ENCODE assay signal across 8 mouse cellular contexts in the genomic region with DNA sequence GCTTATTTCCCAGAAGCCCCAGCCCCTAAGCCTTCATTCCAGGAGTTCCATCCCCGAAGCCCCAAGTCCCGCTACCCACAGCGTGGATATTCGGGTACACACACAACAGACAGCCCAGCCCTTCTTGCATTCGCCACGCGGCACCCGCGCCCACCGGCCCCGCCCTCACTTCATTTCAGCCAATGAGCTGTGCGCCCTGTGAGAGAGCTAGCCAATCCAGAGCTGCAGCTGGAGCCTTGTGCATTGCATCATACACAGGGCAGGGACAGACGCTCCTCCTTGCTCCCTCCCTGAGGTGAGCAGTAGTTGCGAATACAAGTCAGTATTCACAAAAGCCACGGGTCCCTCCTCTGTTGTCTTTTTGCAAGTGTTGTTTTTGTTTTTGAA. TPM values are rescaled to one million over a fixed set of nuclear protein-coding genes. Genes with fewer than 3 reads are reported as not detected.
DNase-seq lines count a peak whose midpoint lies in the region; ATAC-seq and TF ChIP-seq lines count a peak whose summit lies in the region.

Gene Pycr1 (minus strand): TSS at position 169 of the 387 bp plus-strand sequence.

- peak within 1 kb of the TSS; percentile 64 for H3K4me3 ChIP-seq in bone marrow macrophage, adult 2 months (ENCODE audit: insufficient read depth, low read length)
- H3K4me3 ChIP-seq in embryonic fibroblast, embryonic 13.5 days (ENCODE audit: insufficient read depth, low read length) = peak within 1 kb of the TSS; percentile 56
- peak within 1 kb of the TSS; percentile 49 for H3K4me3 ChIP-seq in heart, embryonic 11.5 days (ENCODE audit: low read depth, low read length)
- peak within 1 kb of the TSS; percentile 62 for H3K4me3 ChIP-seq in kidney, embryonic 16.5 days (ENCODE audit: low read length)
- H3K4me3 ChIP-seq in liver, adult 2 months (ENCODE audit: insufficient read depth, low read depth, low read length) = peak within 1 kb of the TSS; percentile 32
- H3K4me3 ChIP-seq in myocyte = peak within 1 kb of the TSS; percentile 48

- peak within 1 kb of the TSS; percentile 98 for H3K4me2 ChIP-seq in heart, embryonic 11.5 days
- H3K4me2 ChIP-seq in kidney, embryonic 16.5 days (replicated peaks; ENCODE audit: low read depth, low read length) = peak within 1 kb of the TSS; percentile 74
- peak within 1 kb of the TSS; percentile 97 for H3K4me2 ChIP-seq in myocyte (ENCODE audit: low read depth)

- H3K36me3 ChIP-seq in heart, embryonic 11.5 days (ENCODE audit: control insufficient read depth, insufficient read depth, low read length) = no peaks in the 10 kb centered on the region
- H3K36me3 ChIP-seq in kidney, embryonic 16.5 days (ENCODE audit: insufficient read depth, low read length) = no peaks in the 10 kb centered on the region
- no peaks in the 10 kb centered on the region for H3K36me3 ChIP-seq in liver, adult 2 months (ENCODE audit: control insufficient read depth, insufficient read depth, low read length)
- no peaks in the 10 kb centered on the region for H3K36me3 ChIP-seq in myocyte (ENCODE audit: control insufficient read depth, insufficient read depth)
- H3K36me3 ChIP-seq in splenic B cell, adult 2 months (ENCODE audit: control insufficient read depth, insufficient read depth, low read length, poor library complexity, severe bottlenecking) = no peaks in the 10 kb centered on the region

- no peaks in the 10 kb centered on the region for H3K9me3 ChIP-seq in heart, embryonic 11.5 days (replicated peaks; ENCODE audit: control insufficient read depth, low read length)
- H3K9me3 ChIP-seq in kidney, embryonic 16.5 days (ENCODE audit: low read length) = no peaks in the 10 kb centered on the region

- H3K79me2 ChIP-seq in liver, adult 2 months (ENCODE audit: control insufficient read depth, insufficient read depth, low read length) = no peaks in the 10 kb centered on the region
- no peaks in the 10 kb centered on the region for H3K79me2 ChIP-seq in myocyte (ENCODE audit: control insufficient read depth, insufficient read depth)

- DNase-seq in A20 (ENCODE audit: low read depth, low spot score) = peak; percentile 96
- peak; percentile 82 for DNase-seq in liver, adult 2 months (ENCODE audit: extremely low read depth, low read depth, low spot score)
- DNase-seq in splenic B cell, adult 2 months (ENCODE audit: low read depth, low spot score) = peak; percentile 92

- TF ChIP-seq POLR2A in bone marrow macrophage, adult 2 months (IDR thresholded peaks at IDR 0.05; ENCODE audit: borderline replicate concordance, low read depth, low read length) = no peak
- peak; percentile 85 for TF ChIP-seq POLR2A in embryonic fibroblast, embryonic 13.5 days (IDR thresholded peaks at IDR 0.05; ENCODE audit: low read depth, low read length)
- TF ChIP-seq POLR2A in liver, adult 2 months (IDR thresholded peaks at IDR 0.05; ENCODE audit: extremely low read depth, insufficient read depth, low read length) = no peak
- peak; percentile 93 for TF ChIP-seq POLR2A in myocyte (IDR thresholded peaks at IDR 0.05; ENCODE audit: insufficient read length, low read depth)

- peak within 1 kb of the TSS; percentile 75 for H3K9ac ChIP-seq in heart, embryonic 11.5 days (ENCODE audit: low read depth, low read length)
- peak within 1 kb of the TSS; percentile 74 for H3K9ac ChIP-seq in kidney, embryonic 16.5 days (replicated peaks; ENCODE audit: low read length)
- peak within 1 kb of the TSS; percentile 39 for H3K9ac ChIP-seq in liver, adult 2 months (ENCODE audit: low read depth, low read length)

- no peak for TF ChIP-seq CTCF in bone marrow macrophage, adult 2 months (IDR thresholded peaks at IDR 0.05; ENCODE audit: low read depth, low read length)
- TF ChIP-seq CTCF in embryonic fibroblast, embryonic 13.5 days (IDR thresholded peaks at IDR 0.05; ENCODE audit: borderline replicate concordance, insufficient read depth, low read length) = no peak
- TF ChIP-seq CTCF in liver, adult 2 months (IDR thresholded peaks at IDR 0.05; ENCODE audit: low read depth, low read length) = no peak

- no peak within 1 kb of the TSS for H3K27ac ChIP-seq in bone marrow macrophage, adult 2 months (ENCODE audit: insufficient read depth, low read depth, low read length)
- 0 out of 2 replicates have a peak within 1 kb of the TSS, but pooled peaks have one; percentile 19 for H3K27ac ChIP-seq in embryonic fibroblast, embryonic 13.5 days (ENCODE audit: insufficient read depth, low read length)
- H3K27ac ChIP-seq in heart, embryonic 11.5 days (ENCODE audit: low read depth, low read length) = peak within 1 kb of the TSS; percentile 17; the same call in 1 of the 2 replicates
- 0 out of 2 replicates have a peak within 1 kb of the TSS, but pooled peaks have one; percentile 25 for H3K27ac ChIP-seq in kidney, embryonic 16.5 days (ENCODE audit: low read length)
- H3K27ac ChIP-seq in liver, adult 2 months (replicated peaks; ENCODE audit: insufficient read depth, low read depth, low read length) = no peak within 1 kb of the TSS

- peaks cover 19% of the 10 kb centered on the region for H3K27me3 ChIP-seq in heart, embryonic 11.5 days (ENCODE audit: control insufficient read depth, insufficient read depth, low read length)
- no peaks in the 10 kb centered on the region for H3K27me3 ChIP-seq in kidney, embryonic 16.5 days (ENCODE audit: insufficient read depth, low read length)
- H3K27me3 ChIP-seq in liver, adult 2 months (ENCODE audit: control insufficient read depth, insufficient read depth, low read length) = no peaks in the 10 kb centered on the region
- H3K27me3 ChIP-seq in myocyte (ENCODE audit: control insufficient read depth, insufficient read depth, insufficient read length) = no peaks in the 10 kb centered on the region
- H3K27me3 ChIP-seq in splenic B cell, adult 2 months (ENCODE audit: control insufficient read depth, insufficient read depth, low read length, poor library complexity, severe bottlenecking) = no peaks in the 10 kb centered on the region

- peak within 1 kb of the TSS; percentile 19 for H3ac ChIP-seq in myocyte (ENCODE audit: control insufficient read depth, insufficient read length)

- peaks cover 31% of the 10 kb centered on the region for H3K4me1 ChIP-seq in bone marrow macrophage, adult 2 months (ENCODE audit: control insufficient read depth, insufficient read depth, low read length)
- H3K4me1 ChIP-seq in embryonic fibroblast, embryonic 13.5 days (ENCODE audit: control insufficient read depth, insufficient read depth, low read length) = peaks cover 3% of the 10 kb centered on the region
- H3K4me1 ChIP-seq in heart, embryonic 11.5 days (ENCODE audit: control insufficient read depth, insufficient read depth, low read length) = peaks cover 23% of the 10 kb centered on the region
- peaks cover 18% of the 10 kb centered on the region for H3K4me1 ChIP-seq in kidney, embryonic 16.5 days (ENCODE audit: insufficient read depth, low read length)
- peaks cover 5% of the 10 kb centered on the region; the same call in 1 of the 2 replicates for H3K4me1 ChIP-seq in liver, adult 2 months (ENCODE audit: control insufficient read depth, insufficient read depth, low read length)

- ATAC-seq in heart, embryonic 11.5 days (replicated peaks; ENCODE audit: insufficient number of reproducible peaks, low FRiP score, low TSS enrichment) = peak; percentile 96
- ATAC-seq in kidney, embryonic 16.5 days (ENCODE audit: low FRiP score, low TSS enrichment) = peak; percentile 99

- WGBS in heart, embryonic 11.5 days (ENCODE audit: insufficient replicate concordance) = 0% methylated on average over 15 of the region's 15 CpGs
- WGBS in kidney, embryonic 16.5 days = under 1% methylated on average over 15 of the region's 15 CpGs
- WGBS in liver, adult 2 months = under 1% methylated on average over 15 of the region's 15 CpGs

TF ChIP-seq in myocyte, 11 proteins besides CTCF, POLR2A, EP300 and RAD21:
- TF ChIP-seq SRF (IDR thresholded peaks at IDR 0.05; ENCODE audit: control insufficient read depth, insufficient read length, low read depth) (no peak), MYOD1 (IDR thresholded peaks at IDR 0.05; ENCODE audit: control insufficient read depth in 1 of 3, insufficient read length in 2 of 3, low read depth in 2 of 3) (no peak), MYOG (IDR thresholded peaks at IDR 0.05; ENCODE audit: control insufficient read depth in 1 of 3, insufficient read depth in 1 of 3, insufficient read length in 2 of 3, low read depth in 2 of 3) (no peak), POLR2AphosphoS2 (IDR thresholded peaks at IDR 0.05; ENCODE audit: insufficient read length, low read depth) (peak; percentile 92), REST (IDR thresholded peaks at IDR 0.05; ENCODE audit: insufficient read depth, insufficient read length) (no peak), CEBPB (IDR thresholded peaks at IDR 0.05; ENCODE audit: insufficient read depth, poor library complexity, severe bottlenecking) (peak; percentile 96), TCF12 (IDR thresholded peaks at IDR 0.05; ENCODE audit: insufficient read depth, poor library complexity, severe bottlenecking) (no peak)

RNA-seq across cellular contexts. Expression of gene Pycr1, which starts in this region (rescaled TPM):
- polyA plus RNA-seq in bone marrow macrophage, adult 2 months (2012; ENCODE audit: insufficient read depth, insufficient read length, missing spikeins) = 0.61 and 0.78 TPM in 2 replicates
- 44.5 and 59.0 TPM in 2 replicates for polyA plus RNA-seq in embryonic fibroblast, embryonic 13.5 days (2011; ENCODE audit: insufficient read length, low read depth, missing spikeins)
- polyA plus RNA-seq in heart, embryonic 11.5 days (2014; fragmentation: Nextera tagmentation; extraction: Ambion mirVana) = 22.8 and 24.9 TPM in 2 replicates
- polyA plus RNA-seq in kidney, embryonic 16.5 days (2015; fragmentation: Nextera tagmentation; extraction: Ambion mirVana) = 26.8 and 27.3 TPM in 2 replicates
- total RNA-seq in liver, adult 2 months (2014; rRNA removed) = 0.47 and 2.6 TPM in 2 replicates
- 0.25 and 0.61 TPM in 2 replicates for polyA plus RNA-seq in liver, adult 2 months (2012; rRNA removed)
- polyA plus RNA-seq in myocyte (2012; fragmentation: generic; extraction: Trizol) = 56.9 TPM

Comparison
In these comparisons a context has a peak if more than half of its experiments do, and no peak if none do; other contexts are left out.
1. RNA of gene Pycr1 (polyA plus RNA-seq): 44.5 to 59.0 TPM in embryonic fibroblast, embryonic 13.5 days, 56.9 TPM in myocyte (single experiment), 26.8 to 27.3 TPM in kidney, embryonic 16.5 days and 22.8 to 24.9 TPM in heart, embryonic 11.5 days; 0.61 to 0.78 TPM in bone marrow macrophage, adult 2 months and 0.25 to 0.61 TPM in liver, adult 2 months; every median in the first group is over 10 times any median in the second.
2. H3K27ac ChIP-seq: peak in embryonic fibroblast, embryonic 13.5 days (single experiment), heart, embryonic 11.5 days (single experiment) and kidney, embryonic 16.5 days (single experiment); none in bone marrow macrophage, adult 2 months (single experiment) and liver, adult 2 months (single experiment).
3. POLR2A ChIP-seq: peak in embryonic fibroblast, embryonic 13.5 days (single experiment) and myocyte (single experiment); none in bone marrow macrophage, adult 2 months (single experiment) and liver, adult 2 months (single experiment).
4. Peak in every context shown above with its lines, with median percentiles within 50 percentile points of each other: DNase-seq, H3K4me3 ChIP-seq, H3K4me2 ChIP-seq and H3K9ac ChIP-seq.